In the genomic region with DNA sequence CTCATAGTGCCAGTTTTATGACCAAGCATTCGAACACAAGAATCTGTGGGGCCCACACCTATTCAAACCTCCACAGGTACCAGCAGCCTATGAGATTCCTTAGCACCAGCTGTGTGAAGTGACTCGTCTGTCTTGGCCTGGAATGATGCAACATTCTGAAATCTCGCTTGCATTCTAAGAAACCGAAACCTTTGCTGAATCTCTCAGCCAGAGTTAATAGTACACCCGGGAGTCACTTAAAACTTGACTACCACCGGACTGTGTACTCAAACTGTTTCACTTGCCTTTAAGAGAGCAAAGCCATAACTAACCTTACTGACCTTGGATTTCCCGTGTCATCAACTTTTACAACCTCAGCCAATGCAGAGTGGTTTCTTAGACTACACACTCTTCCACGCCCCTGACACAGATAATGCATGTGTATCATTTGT, we compare ENCODE assay signal across 11 mouse cellular contexts. TPM values are rescaled to one million over a fixed set of nuclear protein-coding genes. Genes with fewer than 3 reads are reported as not detected.
DNase-seq lines count a peak whose midpoint lies in the region; ATAC-seq and TF ChIP-seq lines count a peak whose summit lies in the region.
"Had no signal": no experiment of that assay in that cellular context is flagged by ENCODE, and none has a peak within 500 bp of the region (broad histone marks: within the 10 kb centered on the region; RNA-seq: fewer than 3 reads in every experiment).

No protein-coding gene starts in this region.

- no peak overlapping the region for H3K4me2 ChIP-seq in lung, embryonic 16.5 days (ENCODE audit: low read depth, low read length)
- no peak overlapping the region for H3K4me2 ChIP-seq in kidney, embryonic 16.5 days (replicated peaks; ENCODE audit: low read depth, low read length)
- H3K4me2 ChIP-seq in forebrain, postnatal 0 days (ENCODE audit: low read depth) = no peak overlapping the region
- H3K4me2 ChIP-seq: heart, embryonic 15.5 days had no signal

- intact Hi-C loops in heart, postnatal 36 days (cut with DNase I) = no loop called here

- H3K9ac ChIP-seq in lung, embryonic 16.5 days (ENCODE audit: low read length) = no peak overlapping the region
- no peak overlapping the region for H3K9ac ChIP-seq in kidney, embryonic 16.5 days (replicated peaks; ENCODE audit: low read length)
- H3K9ac ChIP-seq in forebrain, postnatal 0 days = no peak overlapping the region
- H3K9ac ChIP-seq: heart, embryonic 15.5 days had no signal

- H3K9me3 ChIP-seq in lung, embryonic 16.5 days (ENCODE audit: control insufficient read depth, low read length) = no peaks in the 10 kb centered on the region
- no peaks in the 10 kb centered on the region for H3K9me3 ChIP-seq in kidney, embryonic 16.5 days (ENCODE audit: low read length)
- no peaks in the 10 kb centered on the region for H3K9me3 ChIP-seq in forebrain, postnatal 0 days (ENCODE audit: low read length)
- H3K9me3 ChIP-seq: heart, embryonic 15.5 days had no signal

- 0 out of 2 replicates have a peak, but pooled peaks have one; percentile 10 for ATAC-seq in lung, embryonic 16.5 days (ENCODE audit: low read depth)
- ATAC-seq in kidney, embryonic 16.5 days (ENCODE audit: low FRiP score, low TSS enrichment) = peak; percentile 81
- ATAC-seq in neutrophil, adult 5-6 weeks (ENCODE audit: extremely low read depth, insufficient number of reproducible peaks, low FRiP score, poor library complexity, severe bottlenecking) = peak; percentile 37; the same call in 1 of the 2 replicates
- no peak for ATAC-seq in forebrain, postnatal 0 days

- TF ChIP-seq CTCF in lung, adult 2 months (IDR thresholded peaks at IDR 0.05; ENCODE audit: insufficient read depth, low read length) = no peak
- TF ChIP-seq CTCF in forebrain, postnatal 0 days (IDR thresholded peaks at IDR 0.05; ENCODE audit: low read depth) = no peak

- H3K4me1 ChIP-seq in lung, embryonic 16.5 days (replicated peaks; ENCODE audit: control insufficient read depth, insufficient read depth, low read length) = no peaks in the 10 kb centered on the region; the same call in 1 of the 2 replicates
- no peaks in the 10 kb centered on the region for H3K4me1 ChIP-seq in lung, adult 2 months (ENCODE audit: control insufficient read depth, insufficient read depth, low read length)
- peaks cover 12% of the 10 kb centered on the region for H3K4me1 ChIP-seq in kidney, embryonic 16.5 days (ENCODE audit: insufficient read depth, low read length)
- H3K4me1 ChIP-seq in forebrain, postnatal 0 days (ENCODE audit: insufficient read depth) = no peaks in the 10 kb centered on the region
- H3K4me1 ChIP-seq: heart, embryonic 15.5 days had no signal

- H3K27me3 ChIP-seq in lung, embryonic 16.5 days (ENCODE audit: control insufficient read depth, insufficient read depth, low read depth, low read length) = no peaks in the 10 kb centered on the region
- no peaks in the 10 kb centered on the region for H3K27me3 ChIP-seq in kidney, embryonic 16.5 days (ENCODE audit: insufficient read depth, low read length)
- H3K27me3 ChIP-seq in forebrain, postnatal 0 days (ENCODE audit: insufficient read depth, low read length) = no peaks in the 10 kb centered on the region
- H3K27me3 ChIP-seq: heart, embryonic 15.5 days had no signal

- TF ChIP-seq POLR2A in lung, adult 2 months (IDR thresholded peaks at IDR 0.05; ENCODE audit: borderline replicate concordance, extremely low read depth, low read depth, low read length) = no peak

- no peak overlapping the region for H3K27ac ChIP-seq in lung, embryonic 16.5 days (ENCODE audit: low read length)
- peak overlapping the region; percentile 79 for H3K27ac ChIP-seq in kidney, embryonic 16.5 days (ENCODE audit: low read length)
- no peak overlapping the region for H3K27ac ChIP-seq in forebrain, postnatal 0 days (ENCODE audit: low read depth, low read length)
- H3K27ac ChIP-seq: heart, embryonic 15.5 days had no signal

- WGBS in lung, embryonic 16.5 days = 62% methylated on average over 8 of the region's 8 CpGs
- 70% methylated on average over 8 of the region's 8 CpGs for WGBS in lung, adult 2 months
- 25% methylated on average over 8 of the region's 8 CpGs for WGBS in kidney, embryonic 16.5 days
- WGBS in forebrain, postnatal 0 days = 90% methylated on average over 8 of the region's 8 CpGs

- H3K4me3 ChIP-seq in lung, embryonic 16.5 days (ENCODE audit: low read length) = no peak overlapping the region
- H3K4me3 ChIP-seq in lung, adult 2 months (replicated peaks; ENCODE audit: extremely low read depth, low read depth, low read length) = no peak overlapping the region
- no peak overlapping the region for H3K4me3 ChIP-seq in kidney, embryonic 16.5 days (ENCODE audit: low read length)
- no peak overlapping the region for H3K4me3 ChIP-seq in forebrain, postnatal 0 days (ENCODE audit: low read depth, low read length)
- H3K4me3 ChIP-seq: erythroblast, embryonic 14.5 days; heart, embryonic 15.5 days had no signal

- H3K36me3 ChIP-seq in lung, embryonic 16.5 days (ENCODE audit: control insufficient read depth, insufficient read depth, low read length) = no peaks in the 10 kb centered on the region
- no peaks in the 10 kb centered on the region for H3K36me3 ChIP-seq in kidney, embryonic 16.5 days (ENCODE audit: insufficient read depth, low read length)
- no peaks in the 10 kb centered on the region for H3K36me3 ChIP-seq in forebrain, postnatal 0 days (ENCODE audit: insufficient read depth)
- H3K36me3 ChIP-seq: heart, embryonic 15.5 days had no signal

- DNase-seq in lung, adult 2 months = no peak
- peak; percentile 46 for DNase-seq in ZHBTc4 (ENCODE audit: low read depth, low spot score)
- DNase-seq in forebrain, postnatal 0 days = no peak
- DNase-seq in heart, postnatal 36 days = no peak
- no peak for DNase-seq in cerebellum, adult 9-11 months
- DNase-seq: thymus, postnatal 14 days had no signal

RNA-seq across cellular contexts. Expression of gene Susd1, which starts 14.1 kb away (rescaled TPM):
- 8.6 and 9.9 TPM in 2 replicates for polyA plus RNA-seq in lung, embryonic 16.5 days (2015; fragmentation: Nextera tagmentation; extraction: Ambion mirVana)
- polyA plus RNA-seq in lung, adult 2 months (2012; rRNA removed) = 1.9 and 3.1 TPM in 2 replicates
- polyA plus RNA-seq in kidney, embryonic 16.5 days (2015; fragmentation: Nextera tagmentation; extraction: Ambion mirVana) = 9.1 and 11.5 TPM in 2 replicates
- total RNA-seq in neutrophil, adult 5-6 weeks (2017) = 111 and 119 TPM in 2 replicates
- total RNA-seq in forebrain, postnatal 0 days (2014; rRNA removed) = 7.9 and 8.7 TPM in 2 replicates
- polyA plus RNA-seq in forebrain, postnatal 0 days (2015; fragmentation: Nextera tagmentation; extraction: Ambion mirVana) = 1.2 and 1.6 TPM in 2 replicates
- total RNA-seq in heart, postnatal 36 days (2021) = 1 to 10 TPM; 1.0 to 2.0 TPM
